Mouse (Mus musculus): ENCODE measurements at regions not wholly inside any gene's neighbourhood (a gene's known extent, or its start where the extent isn't known, plus 50 kb on each side); places are given as distances from the start of the nearest gene placed in this dataset.

DNA sequence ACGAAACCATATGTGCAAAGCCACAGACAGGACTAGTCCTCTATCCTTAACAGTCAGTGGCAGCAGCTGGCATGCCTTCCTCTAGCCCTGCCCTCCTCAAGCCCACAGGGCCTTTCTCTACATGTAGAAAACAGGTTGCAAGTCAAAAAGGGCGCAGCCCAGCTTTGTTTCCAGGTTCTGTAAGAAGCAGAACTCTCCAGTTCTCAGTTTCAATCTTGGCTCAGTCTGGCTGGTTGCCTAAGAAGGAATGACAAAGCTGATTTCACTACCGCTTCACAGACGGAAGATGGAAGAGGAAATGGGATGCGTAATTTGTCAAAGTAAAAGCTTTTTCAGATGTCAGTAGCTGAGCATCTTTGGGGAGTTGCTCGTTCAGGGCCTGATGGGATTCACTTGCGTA is 92.9 kb downstream of the Stk35 start:
- TF ChIP-seq CTCF (IDR thresholded peaks at IDR 0.05; ENCODE audit: low read depth, low read length) (no peak), POLR2A (IDR thresholded peaks at IDR 0.05; ENCODE audit: extremely low read depth, insufficient read depth, low read length) (no peak)

Measured in liver, adult 2 months (tissue).